Mouse (Mus musculus) cerebellum, adult 11-12 months (tissue): ENCODE measurements around the gene Abhd2.
A peak's percentile ranks its signal among the peaks of the same experiment; 100 is the strongest.

Source experiments
- DNase-seq: peaks from one replicate; pipeline ENCODE4 v3.0.0; 2022

Abhd2 gene

GRCm38 (mm10) chr7:79272789-79273718 is at the start of gene Abhd2:
Gene Abhd2, plus strand, starts transcription at chr7:79273199.
- DNase-seq = peak; percentile 99

- DNase-seq = no peak
These were observed 47.5 kb upstream of the Abhd2 start for GRCm38 (mm10) chr7:79225477-79225876.

GRCm38 (mm10) chr7:79226172-79226571 is 46.8 kb upstream of the Abhd2 start:
- no peak for DNase-seq

GRCm38 (mm10) chr7:79226834-79227486 is 46.0 kb upstream of the Abhd2 start:
- DNase-seq = no peak

GRCm38 (mm10) chr7:79228471-79228870 is 44.5 kb upstream of the Abhd2 start:
- DNase-seq = peak; percentile 64

- no peak for DNase-seq
These were observed 41.4 kb upstream of the Abhd2 start for GRCm38 (mm10) chr7:79231577-79231976.

- DNase-seq = no peak
These were observed 41.0 kb upstream of the Abhd2 start for GRCm38 (mm10) chr7:79232048-79232447.

GRCm38 (mm10) chr7:79238741-79239140 is 34.3 kb upstream of the Abhd2 start:
- DNase-seq = no peak

- peak; percentile 83 for DNase-seq
These were observed 30.9 kb upstream of the Abhd2 start for GRCm38 (mm10) chr7:79241931-79242625.

- DNase-seq = no peak
These were observed 29.8 kb upstream of the Abhd2 start for GRCm38 (mm10) chr7:79243236-79243635.

GRCm38 (mm10) chr7:79246039-79246670 is 26.8 kb upstream of the Abhd2 start:
- peak; percentile 44 for DNase-seq

GRCm38 (mm10) chr7:79247408-79247807 is 25.6 kb upstream of the Abhd2 start:
- no peak for DNase-seq

- DNase-seq = no peak
These were observed 25.1 kb upstream of the Abhd2 start for GRCm38 (mm10) chr7:79247881-79248389.

- no peak for DNase-seq
These were observed 23.4 kb upstream of the Abhd2 start for GRCm38 (mm10) chr7:79249581-79249980.

- DNase-seq = no peak
These were observed 18.6 kb upstream of the Abhd2 start for GRCm38 (mm10) chr7:79254248-79254888.

GRCm38 (mm10) chr7:79255350-79255749 is 17.6 kb upstream of the Abhd2 start:
- no peak for DNase-seq

- no peak for DNase-seq
These were observed 17.2 kb upstream of the Abhd2 start for GRCm38 (mm10) chr7:79255752-79256151.

GRCm38 (mm10) chr7:79256716-79257115 is 16.3 kb upstream of the Abhd2 start:
- DNase-seq = no peak

GRCm38 (mm10) chr7:79258981-79259542 is 13.9 kb upstream of the Abhd2 start:
- DNase-seq = no peak

GRCm38 (mm10) chr7:79262478-79262877 is 10.5 kb upstream of the Abhd2 start:
- DNase-seq = no peak

GRCm38 (mm10) chr7:79263776-79264175 is 9.2 kb upstream of the Abhd2 start:
- no peak for DNase-seq

- no peak for DNase-seq
These were observed 6.8 kb upstream of the Abhd2 start for GRCm38 (mm10) chr7:79266228-79266627.
